Mouse (Mus musculus) midbrain, embryonic 14.5 days (tissue): ENCODE data around the gene Prss43. TPM values are rescaled to one million over a fixed set of nuclear protein-coding genes. Genes with fewer than 3 reads are reported as not detected.

Experiments used
- ATAC-seq: fragments of 200-750 bp; cut with Nextera tagmentation; 2 replicates; pipeline ENCODE4 v1.8.0; 2017; ENCODE audit warnings: moderate number of reproducible peaks, moderate library complexity; ENCODE audit not compliant: low FRiP score, low TSS enrichment
- DNase-seq: peaks from one replicate; pipeline ENCODE4 v3.0.0-alpha.2; 2015
- H3K27ac ChIP-seq: fragments of 300-500 bp; sonication (generic); replicated peaks from 2 replicates; pipeline ENCODE4 v1.5.1; 2014; ENCODE audit warnings: mild to moderate bottlenecking, low read depth, low read length, moderate library complexity
- H3K27me3 ChIP-seq: fragments of 300-500 bp; sonication (generic); 2 replicates; pipeline ENCODE4 v1.6.1; 2014; ENCODE audit warnings: low read length, control low read depth, mixed read lengths; ENCODE audit not compliant: control insufficient read depth, insufficient read depth
- H3K36me3 ChIP-seq: fragments of 300-500 bp; sonication (generic); 2 replicates; pipeline ENCODE4 v1.6.1; 2014; ENCODE audit warnings: low read length, control low read depth; ENCODE audit not compliant: control insufficient read depth, insufficient read depth
- H3K4me1 ChIP-seq: fragments of 300-500 bp; sonication (generic); 2 replicates; pipeline ENCODE4 v1.6.1; 2014; ENCODE audit warnings: mild to moderate bottlenecking, antibody characterized with exemption, low read length, control low read depth; ENCODE audit not compliant: control insufficient read depth, insufficient read depth
- H3K4me2 ChIP-seq: fragments of 300-500 bp; sonication (generic); 2 replicates; pipeline ENCODE4 v1.6.1; 2014; ENCODE audit warnings: mild to moderate bottlenecking, low read length, moderate library complexity
- H3K4me3 ChIP-seq: fragments of 300-500 bp; sonication (generic); replicated peaks from 2 replicates; pipeline ENCODE4 v1.5.1; 2014; ENCODE audit warnings: low read depth, low read length
- H3K9ac ChIP-seq: fragments of 300-500 bp; sonication (generic); replicated peaks from 2 replicates; pipeline ENCODE4 v1.6.1; 2014; ENCODE audit warnings: mild to moderate bottlenecking, low read length, moderate library complexity
- H3K9me3 ChIP-seq: fragments of 300-500 bp; sonication (generic); 2 replicates; pipeline ENCODE4 v1.6.1; 2016; ENCODE audit warnings: low read length, control low read depth, mixed read lengths; ENCODE audit not compliant: control insufficient read depth
- WGBS: fragments of 180-500 bp; shearing (Covaris S2); extraction: QIAGEN DNeasy Blood & Tissue Kit; methylation state at CpG from one replicate; pipeline ENCODE4 v1.1.7; 2014; 5-methylcytosine and 5-hydroxymethylcytosine counted together
- polyA plus RNA-seq: library from polyadenylated mRNA; unstranded; fragments of >200 nt; fragmentation: Nextera tagmentation; extraction: Ambion mirVana; gene quantifications from 2 replicates; pipeline ENCODE4 v1.2.1, GENCODE M21; 2014

The Prss43 gene
- polyA plus RNA-seq = not detected in 2 replicates

GRCm38 (mm10) chr9:110826390-110826789, at the start of gene Prss43:
Prss43 (plus strand) TSS chr9:110826690.
- 93% methylated on average over 3 of the region's 3 CpGs for whole genome bisulfite sequencing
- H3K4me3 ChIP-seq = no peak within 1 kb of the TSS
- no peaks in the 10 kb centered on the region for H3K4me1 ChIP-seq
- H3K9me3 ChIP-seq = no peaks in the 10 kb centered on the region
- no peak within 1 kb of the TSS for H3K9ac ChIP-seq
- no peaks in the 10 kb centered on the region for H3K36me3 ChIP-seq
- no peak within 1 kb of the TSS for H3K27ac ChIP-seq
- H3K27me3 ChIP-seq = no peaks in the 10 kb centered on the region
- ATAC-seq (no peak), DNase-seq (no peak)
- H3K4me2 ChIP-seq = no peak within 1 kb of the TSS

DNA sequence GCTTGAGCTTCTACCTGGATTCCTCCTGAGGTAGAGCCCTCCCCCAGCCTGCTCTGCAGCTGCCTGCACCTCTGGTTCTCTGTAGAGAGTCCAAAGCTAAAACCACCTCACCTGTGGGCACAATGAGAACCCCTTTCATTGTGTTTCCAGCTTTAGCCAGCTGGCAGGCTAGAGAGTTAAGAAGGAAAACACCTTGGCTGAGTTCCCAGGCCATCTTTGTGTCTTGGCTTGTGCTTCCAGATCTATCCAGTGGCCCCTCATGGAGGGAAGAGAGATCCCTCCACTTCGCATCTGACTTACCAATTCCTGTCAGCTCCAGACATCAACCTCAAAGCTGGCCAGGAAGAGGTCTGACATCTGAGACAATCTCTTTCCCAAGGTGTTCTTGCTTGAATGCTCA, 48.4 kb upstream of the Prss43 start:
- Histone ChIP-seq H3K36me3 (no peaks in the 10 kb centered on the region), H3K4me3 (no peak overlapping the region), H3K27ac (no peak overlapping the region), H3K4me1 (no peaks in the 10 kb centered on the region), H3K27me3 (no peaks in the 10 kb centered on the region), H3K9me3 (no peaks in the 10 kb centered on the region), H3K9ac (no peak overlapping the region), H3K4me2 (no peak overlapping the region)
- 84% methylated on average over 1 of the region's 1 CpGs for WGBS
- DNase-seq (peak; percentile 5), ATAC-seq (no peak)

- Histone ChIP-seq H3K4me2 (no peak overlapping the region), H3K4me3 (no peak overlapping the region), H3K9me3 (no peaks in the 10 kb centered on the region), H3K27ac (no peak overlapping the region), H3K27me3 (no peaks in the 10 kb centered on the region), H3K9ac (no peak overlapping the region), H3K36me3 (no peaks in the 10 kb centered on the region), H3K4me1 (no peaks in the 10 kb centered on the region)
- no peak for DNase-seq
- WGBS = 85% methylated on average over 7 of the region's 7 CpGs
- no peak for ATAC-seq
Observed at GRCm38 (mm10) chr9:110778559-110778958, 47.9 kb upstream of the Prss43 start.

GRCm38 (mm10) chr9:110779242-110779913, 47.1 kb upstream of the Prss43 start:
- Histone ChIP-seq H3K4me1 (no peaks in the 10 kb centered on the region), H3K27ac (no peak overlapping the region), H3K4me2 (no peak overlapping the region), H3K9ac (no peak overlapping the region), H3K27me3 (no peaks in the 10 kb centered on the region), H3K4me3 (no peak overlapping the region), H3K36me3 (no peaks in the 10 kb centered on the region), H3K9me3 (no peaks in the 10 kb centered on the region)
- peak; percentile 18 for DNase-seq
- no peak for ATAC-seq
- WGBS = 54% methylated on average over 5 of the region's 5 CpGs

DNA sequence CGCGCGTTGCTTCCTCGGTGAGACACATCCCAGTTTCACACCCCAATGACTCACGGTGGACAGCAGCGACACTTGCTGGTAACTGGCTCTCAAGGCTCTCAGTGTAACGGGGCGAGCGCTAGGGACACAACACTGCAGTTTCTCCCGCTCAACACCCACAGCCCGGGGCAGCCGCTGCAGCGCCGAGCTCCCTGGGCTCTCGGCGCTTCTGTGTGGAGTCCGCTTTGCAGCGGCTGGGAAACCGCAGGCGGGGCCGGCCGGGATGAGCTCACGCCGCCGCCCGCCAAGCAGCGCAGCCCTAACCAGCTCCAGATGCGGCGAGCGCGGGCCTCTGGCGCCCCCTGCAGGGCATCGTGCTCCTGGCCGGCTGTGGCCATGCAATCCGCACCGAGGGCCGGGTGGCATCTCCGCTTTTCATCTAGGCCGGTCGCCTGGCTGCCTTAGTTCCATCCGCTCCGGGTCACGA, 45.2 kb upstream of the Prss43 start:
- Histone ChIP-seq H3K9me3 (no peaks in the 10 kb centered on the region), H3K4me3 (peak overlapping the region; percentile 46), H3K4me2 (peak overlapping the region; percentile 75), H3K36me3 (no peaks in the 10 kb centered on the region), H3K27me3 (no peaks in the 10 kb centered on the region), H3K9ac (peak overlapping the region; percentile 67), H3K4me1 (no peaks in the 10 kb centered on the region), H3K27ac (peak overlapping the region; percentile 77)
- DNase-seq (peak; percentile 97), ATAC-seq (peak; percentile 94)
- WGBS = under 1% methylated on average over 43 of the region's 43 CpGs

DNA sequence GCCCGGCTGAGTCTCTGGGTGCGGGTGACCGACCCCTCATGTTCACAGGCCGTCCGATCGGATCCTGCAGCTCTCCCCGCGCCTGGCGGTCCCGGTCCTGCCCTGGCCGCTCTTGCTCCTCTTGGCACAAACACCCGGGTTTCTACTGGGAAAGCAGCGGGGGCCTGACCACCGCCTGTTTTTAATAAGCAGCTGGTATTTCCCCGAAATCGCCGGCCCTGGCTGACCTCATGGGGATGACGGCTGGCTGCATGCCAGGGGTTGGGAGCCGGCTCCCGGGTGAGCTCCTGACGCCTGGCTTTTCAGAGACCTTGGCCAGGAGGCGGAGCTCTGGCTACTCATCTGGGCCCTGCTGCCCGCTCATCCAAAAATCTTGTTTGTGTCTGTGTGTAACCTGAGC, 44.8 kb upstream of the Prss43 start:
- Histone ChIP-seq H3K4me2 (peak overlapping the region; percentile 75), H3K27me3 (no peaks in the 10 kb centered on the region), H3K27ac (peak overlapping the region; percentile 77), H3K4me1 (no peaks in the 10 kb centered on the region), H3K9me3 (no peaks in the 10 kb centered on the region), H3K4me3 (peak overlapping the region; percentile 46), H3K9ac (peak overlapping the region; percentile 67), H3K36me3 (no peaks in the 10 kb centered on the region)
- DNase-seq (peak; percentile 86), ATAC-seq (peak; percentile 75)
- 0% methylated on average over 23 of the region's 23 CpGs for WGBS

DNA sequence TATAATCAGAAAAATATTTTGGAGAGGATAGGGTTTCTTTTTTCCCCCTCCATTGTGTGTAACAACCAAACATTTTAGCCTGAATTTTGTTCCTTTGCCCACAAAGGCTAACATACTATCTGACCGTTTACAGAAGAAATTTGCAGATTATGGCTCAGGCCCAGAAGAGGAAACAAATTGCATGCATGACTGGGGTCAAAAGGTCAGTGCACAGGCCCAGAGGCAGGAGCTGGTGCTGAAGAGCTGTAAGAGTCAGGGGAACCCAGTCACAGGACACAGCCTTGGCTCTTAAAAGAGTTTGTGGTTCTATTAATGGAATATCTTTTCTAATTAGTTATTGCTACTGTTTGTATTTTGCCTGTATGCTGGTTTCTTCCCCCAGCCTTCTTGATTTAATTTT, 42.9 kb upstream of the Prss43 start:
- H3K9ac ChIP-seq = no peak overlapping the region
- no peaks in the 10 kb centered on the region for H3K9me3 ChIP-seq
- no peak overlapping the region for H3K4me2 ChIP-seq
- no peaks in the 10 kb centered on the region for H3K36me3 ChIP-seq
- no peaks in the 10 kb centered on the region for H3K27me3 ChIP-seq
- 48% methylated on average over 1 of the region's 1 CpGs for WGBS
- no peaks in the 10 kb centered on the region for H3K4me1 ChIP-seq
- no peak overlapping the region for H3K4me3 ChIP-seq
- ATAC-seq (no peak), DNase-seq (no peak)
- H3K27ac ChIP-seq = no peak overlapping the region

DNA sequence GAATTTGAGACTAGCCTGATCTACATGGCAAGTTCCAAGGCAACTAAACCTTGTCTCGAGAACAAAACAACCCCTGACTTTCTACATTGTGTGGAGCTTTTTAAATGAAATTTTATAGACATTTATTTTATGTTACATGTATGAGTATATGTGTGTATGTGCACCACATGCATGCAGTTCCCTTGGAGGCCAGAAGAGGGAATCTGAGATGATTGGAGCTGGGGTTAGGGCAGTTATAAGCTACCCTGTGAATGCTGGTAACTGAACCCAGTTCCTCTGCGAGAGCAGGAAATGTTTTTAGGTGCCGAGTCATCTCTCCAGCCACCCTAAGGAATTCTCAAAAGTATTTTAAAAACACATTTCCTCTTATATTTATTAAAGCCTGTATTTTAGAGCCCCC, 38.3 kb upstream of the Prss43 start:
- H3K27me3 ChIP-seq = no peaks in the 10 kb centered on the region
- H3K4me2 ChIP-seq = no peak overlapping the region
- WGBS = 91% methylated on average over 3 of the region's 3 CpGs
- no peak overlapping the region for H3K4me3 ChIP-seq
- H3K27ac ChIP-seq = no peak overlapping the region
- DNase-seq (no peak), ATAC-seq (no peak)
- no peaks in the 10 kb centered on the region for H3K36me3 ChIP-seq
- H3K9ac ChIP-seq = no peak overlapping the region
- H3K4me1 ChIP-seq = no peaks in the 10 kb centered on the region
- no peaks in the 10 kb centered on the region for H3K9me3 ChIP-seq

DNA sequence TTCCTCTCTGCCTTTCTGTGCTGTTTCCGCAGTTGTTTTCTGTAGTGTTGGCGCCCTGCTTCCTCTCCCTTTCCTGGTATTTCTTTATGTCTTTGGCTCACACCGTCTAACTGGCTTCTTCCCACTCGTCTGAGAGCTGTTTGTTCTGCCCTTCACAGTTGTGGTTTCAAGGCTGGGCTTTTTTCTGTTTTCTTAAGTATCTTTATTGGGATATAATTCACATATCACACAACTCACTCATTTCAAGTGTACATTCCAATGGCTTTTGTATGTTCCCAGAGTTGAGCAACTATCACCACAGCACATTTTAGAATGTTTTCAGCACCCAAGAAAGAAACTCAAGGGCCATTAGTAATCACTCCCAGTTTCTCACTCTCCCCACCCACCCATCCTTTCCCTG, 36.0 kb upstream of the Prss43 start:
- ATAC-seq = no peak
- WGBS = 82% methylated on average over 4 of the region's 4 CpGs

More for the DNA sequence above, 36.0 kb upstream of the Prss43 start:
- no peak for DNase-seq
- H3K9me3 ChIP-seq = no peaks in the 10 kb centered on the region
- no peaks in the 10 kb centered on the region for H3K27me3 ChIP-seq
- no peak overlapping the region for H3K4me2 ChIP-seq
- no peaks in the 10 kb centered on the region for H3K36me3 ChIP-seq
- H3K4me1 ChIP-seq = no peaks in the 10 kb centered on the region
- H3K9ac ChIP-seq = no peak overlapping the region
- no peak overlapping the region for H3K4me3 ChIP-seq
- no peak overlapping the region for H3K27ac ChIP-seq
